Mouse (Mus musculus) lung, postnatal 0 days (tissue): Measurements from ENCODE around the gene 1700001P01Rik. TPM values are rescaled to one million over a fixed set of nuclear protein-coding genes. Genes with fewer than 3 reads are reported as not detected.
A peak's percentile ranks its signal among the peaks of the same experiment; 100 is the strongest.

Source experiments
- ATAC-seq: fragments of 200-750 bp; cut with Nextera tagmentation; 2 replicates; pipeline ENCODE4 v1.8.0; 2017; ENCODE audit warnings: moderate library complexity
- DNase-seq: peaks from one replicate; pipeline ENCODE4 v3.0.0-alpha.2; 2016; ENCODE audit warnings: low spot score
- H3K27ac ChIP-seq: fragments of 300-500 bp; sonication (generic); 2 replicates; pipeline ENCODE4 v1.5.1; 2014; ENCODE audit warnings: antibody characterized with exemption, mild to moderate bottlenecking, low read length, mixed read lengths
- H3K27me3 ChIP-seq: fragments of 300-500 bp; sonication (generic); replicated peaks from 2 replicates; pipeline ENCODE4 v1.6.1; 2014; ENCODE audit warnings: low read length, mixed read lengths; ENCODE audit not compliant: insufficient read depth
- H3K36me3 ChIP-seq: fragments of 300-500 bp; sonication (generic); 2 replicates; pipeline ENCODE4 v1.6.1; 2014; ENCODE audit warnings: low read length, mixed read lengths; ENCODE audit not compliant: insufficient read depth
- H3K4me1 ChIP-seq: fragments of 300-500 bp; sonication (generic); 2 replicates; pipeline ENCODE4 v1.6.1; 2014; ENCODE audit warnings: antibody characterized with exemption, low read depth, low read length, mixed read lengths; ENCODE audit not compliant: insufficient read depth
- H3K4me2 ChIP-seq: fragments of 300-500 bp; sonication (generic); replicated peaks from 2 replicates; pipeline ENCODE4 v1.6.1; 2014; ENCODE audit warnings: low read depth, mild to moderate bottlenecking, low read length, moderate library complexity, mixed read lengths
- H3K4me3 ChIP-seq: fragments of 300-500 bp; sonication (generic); 2 replicates; pipeline ENCODE4 v1.5.1; 2014; ENCODE audit warnings: low read depth, low read length
- H3K9ac ChIP-seq: fragments of 300-500 bp; sonication (generic); replicated peaks from 2 replicates; pipeline ENCODE4 v1.6.1; 2014; ENCODE audit warnings: low read depth, mild to moderate bottlenecking
- H3K9me3 ChIP-seq: fragments of 300-500 bp; sonication (generic); 2 replicates; pipeline ENCODE4 v1.6.1; 2016; ENCODE audit warnings: low read length, mixed read lengths
- CTCF ChIP-seq: IDR thresholded peaks from 2 replicates; pipeline ENCODE4 v1.5.1; 2016; ENCODE audit warnings: antibody characterized with exemption, mild to moderate bottlenecking
- EP300 ChIP-seq: IDR thresholded peaks from 2 replicates; pipeline ENCODE4 v1.6.1; 2016; ENCODE audit warnings: antibody characterized with exemption, mild to moderate bottlenecking, control low read depth
- WGBS: fragments of 180-500 bp; shearing (Covaris S2); extraction: QIAGEN DNeasy Blood & Tissue Kit; methylation state at CpG from one replicate; pipeline ENCODE4 v1.1.7; 2014; 5-methylcytosine and 5-hydroxymethylcytosine counted together
- polyA plus RNA-seq: library from polyadenylated mRNA; unstranded; fragments of >200 nt; fragmentation: Nextera tagmentation; extraction: Ambion mirVana; gene quantifications from 2 replicates; pipeline ENCODE4 v1.2.1, GENCODE M21; 2015

1700001P01Rik gene
- polyA plus RNA-seq, 1 experiment from 2014 or later, result not detected

GRCm38 (mm10) chr11:97806613-97806964 lies 30.9 kb upstream of the 1700001P01Rik start:
- Histone ChIP-seq H3K4me3 (no peak overlapping the region), H3K36me3 (peaks cover 11% of the 10 kb centered on the region; the same call in 1 of the 2 replicates), H3K9ac (no peak overlapping the region), H3K27ac (0 out of 2 replicates have a peak overlapping the region, but pooled peaks have one; percentile 80), H3K9me3 (no peaks in the 10 kb centered on the region), H3K27me3 (no peaks in the 10 kb centered on the region), H3K4me2 (0 out of 2 replicates have a peak overlapping the region, but pooled peaks have one; percentile 6), H3K4me1 (peaks cover 63% of the 10 kb centered on the region)
- ATAC-seq (no peak), DNase-seq (no peak)
- 48% methylated on average over 7 of the region's 7 CpGs for WGBS
- TF ChIP-seq EP300 (no peak), CTCF (no peak)

GRCm38 (mm10) chr11:97805662-97806612 lies 30.2 kb upstream of the 1700001P01Rik start:
- peak overlapping the region; percentile 11; the same call in 1 of the 2 replicates for H3K4me2 ChIP-seq
- peaks cover 11% of the 10 kb centered on the region; the same call in 1 of the 2 replicates for H3K36me3 ChIP-seq
- 19% methylated on average over 15 of the region's 15 CpGs for WGBS
- peak; percentile 49 for DNase-seq
- H3K9me3 ChIP-seq, result no peaks in the 10 kb centered on the region
- peak; percentile 14 for ATAC-seq
- peak overlapping the region; percentile 80 for H3K27ac ChIP-seq
- TF ChIP-seq EP300 (no peak), CTCF (no peak)
- no peaks in the 10 kb centered on the region for H3K27me3 ChIP-seq
- no peak overlapping the region for H3K4me3 ChIP-seq
- H3K9ac ChIP-seq, result no peak overlapping the region; the same call in 1 of the 2 replicates
- peaks cover 65% of the 10 kb centered on the region for H3K4me1 ChIP-seq

- TF ChIP-seq CTCF, result no peak
- TF ChIP-seq EP300, result no peak
- ATAC-seq, result no peak
- Histone ChIP-seq H3K36me3 (peaks cover 11% of the 10 kb centered on the region; the same call in 1 of the 2 replicates), H3K9ac (no peak overlapping the region), H3K4me1 (peaks cover 66% of the 10 kb centered on the region), H3K27ac (peak overlapping the region; percentile 80), H3K9me3 (no peaks in the 10 kb centered on the region), H3K4me3 (no peak overlapping the region), H3K27me3 (no peaks in the 10 kb centered on the region), H3K4me2 (peak overlapping the region; percentile 33)
- WGBS, result 12% methylated on average over 9 of the region's 9 CpGs
- peak; percentile 59 for DNase-seq
Observed at GRCm38 (mm10) chr11:97804841-97805661, 29.3 kb upstream of the 1700001P01Rik start.

GRCm38 (mm10) chr11:97803847-97804246 lies 28.1 kb upstream of the 1700001P01Rik start:
- H3K9me3 ChIP-seq, result no peaks in the 10 kb centered on the region
- ATAC-seq (no peak), DNase-seq (peak; percentile 50)
- H3K27ac ChIP-seq, result peak overlapping the region; percentile 80
- WGBS, result 38% methylated on average over 5 of the region's 5 CpGs
- TF ChIP-seq EP300 (peak; percentile 47; the same call in 1 of the 2 replicates), CTCF (no peak)
- no peak overlapping the region for H3K4me3 ChIP-seq
- H3K36me3 ChIP-seq, result peaks cover 4% of the 10 kb centered on the region; the same call in 1 of the 2 replicates
- no peak overlapping the region for H3K9ac ChIP-seq
- no peak overlapping the region for H3K4me2 ChIP-seq
- H3K4me1 ChIP-seq, result peaks cover 56% of the 10 kb centered on the region
- H3K27me3 ChIP-seq, result no peaks in the 10 kb centered on the region

DNA sequence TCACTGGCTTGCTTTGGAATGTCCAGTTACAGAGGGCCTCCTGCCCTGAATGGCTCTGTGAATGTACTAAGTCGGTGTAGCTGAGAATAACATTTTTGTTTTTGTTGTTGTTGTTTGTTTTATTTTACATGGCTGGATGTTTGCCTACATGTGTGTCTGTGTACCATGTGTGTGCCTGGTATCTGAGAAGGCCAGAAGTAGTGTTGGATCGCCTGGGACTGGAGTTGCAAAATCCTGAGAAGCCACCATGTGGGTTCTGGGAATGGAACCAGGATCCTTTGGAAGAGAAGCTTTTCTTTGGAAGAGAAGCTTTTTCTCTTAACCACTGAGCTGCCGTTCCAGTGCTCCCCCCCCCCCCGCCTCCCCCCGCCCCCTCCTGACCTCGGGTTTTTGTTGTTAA lies 26.8 kb upstream of the 1700001P01Rik start:
- no peak for ATAC-seq
- peaks cover 45% of the 10 kb centered on the region for H3K4me1 ChIP-seq
- H3K9ac ChIP-seq, result no peak overlapping the region
- H3K9me3 ChIP-seq, result no peaks in the 10 kb centered on the region
- H3K27me3 ChIP-seq, result no peaks in the 10 kb centered on the region
- no peak for DNase-seq
- no peak overlapping the region for H3K4me3 ChIP-seq
- WGBS, result 22% methylated on average over 3 of the region's 6 CpGs
- H3K36me3 ChIP-seq, result peaks cover 2% of the 10 kb centered on the region; the same call in 1 of the 2 replicates
- H3K27ac ChIP-seq, result peak overlapping the region; percentile 75
- TF ChIP-seq CTCF (no peak), EP300 (no peak)
- no peak overlapping the region; the same call in 1 of the 2 replicates for H3K4me2 ChIP-seq

DNA sequence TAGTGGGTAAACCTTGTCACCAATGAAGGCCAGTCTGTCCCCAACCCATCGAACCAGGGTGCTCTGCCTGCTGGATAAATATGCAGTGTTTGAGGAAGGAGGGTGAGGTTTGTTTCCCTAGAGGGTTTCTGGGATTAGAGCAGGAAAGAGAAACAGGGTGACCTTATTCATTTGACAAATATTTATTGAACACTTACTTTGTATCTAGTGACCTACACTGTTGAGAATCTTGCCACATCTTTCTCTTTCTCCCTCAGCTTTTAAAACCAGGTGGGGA lies 26.4 kb upstream of the 1700001P01Rik start:
- Histone ChIP-seq H3K4me2 (peak overlapping the region; percentile 78), H3K9ac (no peak overlapping the region), H3K27ac (peak overlapping the region; percentile 75), H3K4me1 (peaks cover 45% of the 10 kb centered on the region), H3K36me3 (no peaks in the 10 kb centered on the region), H3K9me3 (no peaks in the 10 kb centered on the region), H3K4me3 (no peak overlapping the region), H3K27me3 (no peaks in the 10 kb centered on the region)
- DNase-seq (peak; percentile 62), ATAC-seq (no peak)
- WGBS, result 9% methylated on average over 1 of the region's 1 CpGs
- no peak for TF ChIP-seq CTCF
- no peak; the same call in 1 of the 2 replicates for TF ChIP-seq EP300
